Mouse (Mus musculus) thymus, postnatal 14 days (tissue): ENCODE measurements around the gene Zbtb16.

Source experiments
- DNase-seq: peaks from one replicate; pipeline ENCODE4 v3.0.0; 2021

The Zbtb16 gene

DNA sequence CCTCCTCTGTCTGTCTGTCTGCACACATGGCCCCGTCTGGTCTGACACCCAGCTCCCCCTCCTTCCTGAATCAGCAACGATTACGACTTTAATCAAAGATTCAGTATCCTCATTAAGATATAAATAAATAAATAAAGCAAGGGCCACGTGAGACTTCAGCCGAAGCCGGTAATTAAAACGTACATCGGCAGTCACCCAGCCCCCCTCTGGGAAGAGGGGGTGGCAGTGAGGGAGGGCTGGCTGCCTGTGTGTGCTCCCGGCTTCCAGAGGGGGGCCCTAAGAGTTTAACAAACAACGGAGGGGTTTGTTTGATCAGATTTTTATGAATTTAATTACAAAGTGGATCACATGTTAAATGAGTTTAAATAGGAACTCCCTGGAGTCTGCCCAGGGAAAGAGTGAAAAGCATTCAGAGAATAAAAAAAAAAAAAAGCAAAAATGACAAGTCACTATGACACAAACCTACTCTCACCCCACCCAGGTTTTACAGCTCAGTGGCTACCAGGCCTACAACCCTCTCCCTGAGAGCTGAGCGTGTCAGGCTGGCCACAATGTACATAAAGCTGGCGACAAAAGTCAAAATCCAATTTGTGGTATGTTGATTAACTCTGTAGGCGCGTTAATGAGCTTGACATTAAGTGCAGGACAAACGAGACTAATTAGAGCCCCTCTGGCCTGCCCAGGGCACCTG is 173.5 kb downstream of the Zbtb16 start:
- DNase-seq: no peak

DNA sequence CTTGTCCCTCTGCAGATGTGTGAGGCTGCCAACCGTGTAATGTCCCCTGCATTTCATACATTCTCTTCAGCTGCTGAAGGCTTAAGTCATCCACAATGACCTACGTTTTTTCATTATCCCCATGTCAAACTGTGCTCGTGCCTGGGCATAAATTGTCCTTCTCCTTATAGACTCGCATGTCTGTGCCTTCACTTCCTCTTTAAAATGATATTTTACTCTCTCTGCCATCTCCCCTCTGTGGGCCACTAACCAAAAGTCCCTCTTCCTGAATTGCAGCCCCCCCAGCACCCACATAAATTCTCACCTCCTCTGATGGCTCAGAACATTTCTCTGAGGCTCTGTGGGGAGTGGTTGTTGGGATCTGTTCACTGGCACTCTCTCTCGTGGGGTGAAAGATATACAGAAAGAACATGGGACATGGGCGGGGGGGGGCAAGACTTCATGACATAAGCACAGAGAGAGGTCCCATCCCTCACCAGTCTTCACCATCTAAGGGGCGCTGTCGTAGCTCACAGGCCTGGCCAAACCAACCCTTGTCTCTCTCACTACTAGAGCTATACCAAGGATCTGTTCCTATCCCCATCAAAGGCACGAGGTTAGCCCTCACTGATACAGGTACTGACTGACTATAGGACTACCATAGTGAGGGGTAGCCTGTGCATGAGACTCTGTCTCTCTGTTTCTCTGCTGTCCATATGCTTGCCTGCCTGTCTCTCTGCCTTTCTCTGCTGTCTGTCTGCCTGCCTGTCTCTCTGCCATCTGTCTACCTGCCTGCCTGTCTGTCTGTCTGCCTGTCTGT is 174.6 kb downstream of the Zbtb16 start:
- DNase-seq: no peak

DNA sequence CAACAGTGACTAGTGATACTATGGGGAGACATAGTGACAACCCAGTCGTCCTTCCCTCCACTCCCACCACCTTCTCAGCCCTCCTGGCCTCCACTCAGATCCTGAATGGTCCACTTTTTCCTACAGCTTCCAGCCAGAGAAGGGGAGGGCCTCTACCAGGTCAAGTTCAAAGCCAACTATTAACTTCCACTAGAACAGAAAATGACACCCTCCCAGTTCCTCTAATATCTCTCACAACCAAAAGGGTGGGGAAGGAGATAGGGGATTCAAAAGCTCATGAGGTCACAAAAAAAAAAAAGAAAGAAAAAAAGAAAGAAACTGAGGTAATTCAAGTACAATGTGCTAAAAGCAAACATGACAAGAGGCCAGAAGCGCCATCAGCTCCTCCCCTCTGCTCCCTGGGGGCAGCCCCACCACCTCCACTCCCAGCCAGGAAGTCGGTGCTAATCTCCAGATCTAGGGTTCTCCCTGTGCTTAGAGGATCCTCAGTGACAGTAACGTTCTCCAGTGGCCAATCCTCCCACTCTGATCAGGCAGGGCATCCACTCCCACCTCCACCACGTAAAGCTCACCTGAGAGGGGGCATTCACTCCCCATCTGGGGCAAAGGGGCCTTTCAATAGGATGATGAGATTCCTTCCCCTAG is 180.4 kb downstream of the Zbtb16 start:
- DNase-seq: no peak

DNA sequence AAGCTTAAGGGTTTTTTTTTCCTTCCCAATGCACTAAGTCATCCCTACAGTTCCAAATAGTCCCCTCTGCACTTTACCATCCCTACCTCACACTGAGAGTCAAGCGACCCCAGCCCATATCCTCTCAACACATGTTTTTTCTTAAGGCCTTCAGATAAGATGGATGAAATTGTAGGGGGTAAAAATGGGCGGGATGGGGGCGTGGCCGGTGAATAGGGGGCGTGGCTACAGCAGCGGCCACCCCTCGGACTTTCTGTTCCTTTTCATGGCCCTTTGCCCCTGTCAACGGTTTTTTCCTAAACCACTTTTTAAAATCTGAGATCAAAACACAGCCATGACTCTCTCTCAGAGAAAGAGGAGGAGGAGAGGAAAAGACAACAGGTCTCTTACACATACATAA is 181.3 kb downstream of the Zbtb16 start:
- no peak for DNase-seq

DNA sequence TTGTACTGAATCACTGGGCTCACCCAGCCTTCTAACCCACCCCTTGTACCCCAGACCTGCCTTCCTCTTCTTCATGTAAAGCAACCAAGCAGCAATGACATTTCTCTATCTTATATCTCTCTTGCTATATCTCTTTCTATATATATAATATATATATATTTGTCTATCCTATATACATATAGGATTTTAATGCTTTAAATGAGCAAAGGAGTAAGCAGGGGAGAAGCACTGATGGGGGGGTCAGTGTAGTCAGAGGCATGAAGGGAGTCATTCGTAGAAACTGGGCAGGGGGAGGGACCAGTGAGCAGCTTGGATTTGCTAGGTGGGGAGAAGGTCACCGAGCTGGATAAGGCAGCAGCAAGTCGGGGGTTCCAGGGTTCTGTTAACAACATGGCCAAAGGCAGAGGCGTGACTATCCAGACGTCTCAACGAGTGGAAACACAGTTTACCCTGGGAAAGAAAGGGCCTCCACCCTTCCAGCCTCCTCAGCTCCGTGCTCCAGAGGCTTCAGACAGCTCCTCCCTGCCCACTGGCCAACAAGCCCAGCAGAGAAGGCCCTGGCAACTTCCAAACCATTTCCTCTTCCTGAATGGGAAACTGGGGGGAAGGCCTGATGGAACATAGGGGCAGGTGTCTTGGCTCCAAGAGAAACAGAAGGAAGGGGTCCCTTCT is 182.5 kb downstream of the Zbtb16 start:
- no peak for DNase-seq

DNA sequence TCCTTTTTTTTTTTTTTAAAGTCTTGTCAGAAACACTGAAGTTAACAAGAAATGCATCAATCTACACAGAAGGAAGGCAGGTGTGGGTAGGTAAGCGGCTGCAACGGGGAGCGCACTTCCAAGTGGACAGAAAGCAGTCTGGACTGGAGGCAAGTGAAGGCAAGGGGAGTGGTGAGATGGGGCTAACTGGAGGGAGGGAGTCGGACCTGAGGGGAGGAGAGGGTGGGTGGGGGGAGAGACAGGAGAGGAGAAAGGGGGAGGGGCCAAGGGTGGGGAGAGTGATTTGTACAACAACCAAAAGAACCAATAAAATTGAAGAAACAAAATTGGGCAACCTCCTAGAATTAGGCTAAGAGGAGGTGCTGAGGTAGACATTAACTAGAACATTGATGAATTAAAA is 184.0 kb downstream of the Zbtb16 start:
- no peak for DNase-seq

DNA sequence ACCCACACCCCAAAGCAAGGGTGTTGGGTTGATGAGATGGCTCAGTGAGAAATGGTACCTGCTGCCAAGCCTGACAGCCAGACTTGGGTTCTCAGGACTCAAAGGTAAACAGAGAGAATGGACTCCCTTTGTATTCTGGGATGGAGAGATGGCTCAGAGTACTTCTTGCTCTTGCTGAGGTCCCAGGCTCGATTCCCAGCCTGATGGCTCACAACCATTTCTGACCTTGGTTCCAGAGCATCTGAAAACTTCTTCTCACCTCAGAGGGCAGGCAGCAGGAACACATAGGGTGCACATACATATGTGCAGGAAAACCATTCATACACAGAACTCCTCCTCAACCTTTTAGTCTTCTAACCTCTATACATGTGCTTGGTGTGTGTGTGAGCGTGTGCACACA is 185.2 kb downstream of the Zbtb16 start:
- DNase-seq: no peak

DNA sequence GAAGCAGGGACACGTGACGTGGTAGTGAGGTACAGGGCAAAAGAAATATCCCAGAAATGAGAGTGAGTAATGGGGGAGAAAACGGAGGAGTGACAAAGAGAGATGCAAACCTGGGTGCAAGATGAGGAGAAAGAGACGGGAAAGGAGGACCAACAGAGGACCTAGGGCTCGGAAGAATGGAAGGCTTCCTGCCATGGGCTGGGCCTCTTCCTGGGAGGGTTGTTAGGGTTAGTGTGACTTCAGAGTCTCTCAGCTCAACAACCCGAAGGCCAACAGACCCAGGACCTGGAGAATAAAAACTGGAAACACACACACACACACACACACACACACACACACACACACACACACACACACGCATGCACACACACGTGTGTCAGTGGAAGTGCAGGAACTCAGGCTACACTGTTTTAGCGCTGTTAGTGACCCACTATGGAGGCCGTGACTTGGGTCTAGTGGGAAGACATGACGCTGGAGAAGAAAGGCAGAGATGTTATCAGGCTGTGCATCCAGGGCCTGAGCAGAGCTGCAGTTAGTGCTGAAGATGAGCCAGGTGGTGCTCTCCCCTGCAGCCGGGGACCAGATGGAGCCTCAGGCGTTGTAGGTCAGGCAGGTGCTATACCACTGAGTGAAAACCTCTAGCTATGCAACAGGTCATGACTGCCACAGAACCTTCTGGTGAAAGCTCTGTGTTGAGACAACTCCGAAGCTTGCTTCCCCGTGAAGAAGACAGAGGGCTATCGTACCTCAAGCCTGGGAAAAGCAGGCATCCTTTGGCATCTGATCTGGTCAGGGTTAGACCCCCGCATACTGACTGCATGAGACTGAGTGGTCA is 186.0 kb downstream of the Zbtb16 start:
- peak; percentile 67 for DNase-seq

DNA sequence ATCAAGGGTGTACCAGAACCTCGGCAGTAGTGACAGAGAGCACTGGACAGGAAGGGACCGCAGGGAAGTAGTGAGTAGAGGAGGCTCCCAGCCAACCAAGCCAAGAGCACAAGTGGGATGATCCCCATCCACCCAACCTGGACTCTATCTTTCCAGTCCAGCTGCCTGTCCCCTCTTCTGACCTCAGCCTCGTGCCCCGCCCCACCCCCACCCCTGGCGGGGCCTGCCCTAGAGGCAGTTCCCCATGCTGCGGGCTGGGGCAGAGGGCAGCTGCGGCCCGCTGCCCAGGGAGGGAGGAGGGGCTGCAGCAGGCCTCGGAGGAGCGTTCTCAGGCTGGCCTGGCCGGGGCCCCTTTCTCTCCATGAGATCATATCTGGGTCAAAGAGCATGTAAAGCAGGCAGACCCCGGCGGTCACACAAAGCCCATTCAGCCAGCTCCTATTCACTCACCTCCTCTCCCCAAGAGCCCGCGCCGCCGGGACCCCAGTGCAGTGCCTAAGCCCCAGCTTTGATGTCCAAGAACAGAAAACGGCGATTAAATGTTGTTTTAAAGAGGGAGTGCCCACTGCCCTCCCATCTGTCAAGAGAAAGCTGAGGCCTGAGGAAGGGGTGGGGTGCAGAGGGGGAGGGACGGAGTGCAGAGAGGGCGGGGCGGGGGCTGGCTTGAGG is 186.8 kb downstream of the Zbtb16 start:
- peak; percentile 29 for DNase-seq

DNA sequence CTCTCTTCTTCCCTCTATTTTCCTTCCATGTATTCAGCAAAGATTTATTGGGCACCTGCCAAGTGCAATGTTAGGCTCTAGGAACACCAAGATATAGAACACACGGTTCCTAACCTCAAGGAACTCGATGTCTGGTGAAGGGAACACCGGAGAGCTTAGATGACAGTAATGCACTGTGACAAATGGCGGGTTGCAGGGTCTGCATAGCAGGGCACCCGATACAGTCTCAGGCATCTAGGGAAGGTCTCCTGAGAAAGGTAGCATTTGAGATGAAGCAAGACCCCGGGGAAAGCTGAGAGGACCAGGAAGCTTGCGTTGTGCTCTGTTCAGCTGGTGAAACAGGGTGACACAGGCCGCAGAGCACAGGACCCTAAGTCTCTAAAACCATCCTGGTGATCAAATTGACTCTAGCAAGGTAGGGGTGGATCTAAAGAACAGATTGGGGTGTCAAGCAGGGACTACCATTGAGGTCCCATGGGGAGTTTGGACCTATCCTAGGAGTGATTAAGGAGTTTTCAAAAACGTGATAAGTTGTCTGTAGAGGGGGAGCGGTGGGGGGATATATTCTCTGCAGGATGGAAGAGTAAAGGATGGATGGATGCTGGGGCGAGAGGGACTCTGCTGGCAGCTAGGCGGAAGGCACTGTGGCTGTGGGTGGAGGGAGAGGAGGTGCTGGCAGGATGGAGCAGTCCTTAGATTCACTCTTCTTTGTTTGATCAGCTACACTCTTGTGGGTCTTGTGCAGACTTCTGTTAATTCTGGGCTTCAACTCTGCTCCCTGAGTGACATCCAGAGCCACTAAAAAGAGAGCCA is 187.5 kb downstream of the Zbtb16 start:
- no peak for DNase-seq

DNA sequence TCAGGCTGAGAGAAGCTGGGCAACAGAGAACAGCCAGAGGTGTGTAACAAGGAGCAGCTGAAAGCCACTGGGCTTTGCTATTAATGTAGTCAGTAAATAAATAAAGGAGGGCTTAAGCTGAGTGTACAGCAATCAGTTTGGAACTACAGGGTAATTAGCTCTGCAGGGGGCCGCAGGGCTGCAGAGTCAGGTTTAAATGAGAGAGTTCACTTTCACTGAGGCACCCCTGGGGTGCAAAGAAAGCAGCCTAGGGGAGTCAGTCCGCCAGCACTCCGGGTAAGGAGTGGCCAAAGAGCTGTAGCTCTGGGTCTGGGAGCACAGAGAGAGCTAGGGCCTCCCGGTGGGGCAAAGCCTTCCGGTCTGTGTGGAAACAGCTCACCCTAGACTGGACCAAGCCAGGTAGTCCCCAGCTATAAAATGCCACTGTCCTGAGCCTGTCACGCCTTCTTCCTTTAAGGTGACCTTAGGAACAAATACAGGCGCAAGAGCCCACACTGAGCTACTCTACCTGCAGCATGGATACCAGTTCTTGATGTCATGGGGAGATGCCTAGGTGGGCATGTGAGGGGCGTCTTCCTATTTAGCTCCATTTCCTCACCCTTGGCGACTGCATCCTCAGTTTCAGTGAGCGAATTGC is 188.3 kb downstream of the Zbtb16 start:
- no peak for DNase-seq

DNA sequence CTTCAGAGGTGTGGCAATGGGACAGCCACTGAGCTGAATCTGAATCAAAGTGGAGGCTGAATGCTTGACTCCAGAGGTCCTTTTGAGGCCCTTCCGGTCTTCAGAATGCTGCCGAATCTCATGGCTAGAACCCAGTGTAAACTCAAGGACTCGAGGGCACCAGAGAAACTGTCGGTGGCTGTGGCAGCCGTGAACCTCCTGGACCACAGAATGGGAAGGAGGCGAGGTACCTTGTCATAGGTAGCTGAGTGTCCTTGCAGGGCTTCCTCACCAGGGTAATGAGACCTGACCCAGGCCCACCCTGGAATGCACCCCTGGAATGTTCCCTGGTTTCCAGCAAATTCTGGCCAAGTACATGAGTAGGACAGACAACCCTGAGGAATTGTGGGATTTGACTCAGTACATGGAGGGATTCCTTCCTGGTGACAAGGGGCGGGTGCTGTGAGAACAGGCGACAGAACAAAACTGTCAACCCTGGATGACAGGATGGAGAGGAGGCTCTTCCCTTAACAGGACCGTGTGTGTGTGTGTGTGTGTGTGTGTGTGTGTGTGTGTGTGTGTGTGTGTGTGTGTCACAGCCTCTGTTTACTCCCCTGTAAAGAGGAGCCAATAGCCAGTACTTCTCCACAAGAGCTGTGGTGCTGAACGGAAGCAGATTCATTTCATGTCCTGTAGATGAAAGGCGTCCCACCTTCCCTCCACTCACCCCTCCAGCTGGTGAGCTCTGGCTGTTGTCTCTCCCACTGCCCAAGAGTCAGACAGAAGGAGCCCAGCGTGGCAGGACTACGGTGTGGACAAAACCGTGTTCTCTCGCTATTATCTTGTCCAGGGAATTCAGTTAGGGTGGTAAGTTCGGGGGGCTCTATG is 189.0 kb downstream of the Zbtb16 start:
- no peak for DNase-seq

DNA sequence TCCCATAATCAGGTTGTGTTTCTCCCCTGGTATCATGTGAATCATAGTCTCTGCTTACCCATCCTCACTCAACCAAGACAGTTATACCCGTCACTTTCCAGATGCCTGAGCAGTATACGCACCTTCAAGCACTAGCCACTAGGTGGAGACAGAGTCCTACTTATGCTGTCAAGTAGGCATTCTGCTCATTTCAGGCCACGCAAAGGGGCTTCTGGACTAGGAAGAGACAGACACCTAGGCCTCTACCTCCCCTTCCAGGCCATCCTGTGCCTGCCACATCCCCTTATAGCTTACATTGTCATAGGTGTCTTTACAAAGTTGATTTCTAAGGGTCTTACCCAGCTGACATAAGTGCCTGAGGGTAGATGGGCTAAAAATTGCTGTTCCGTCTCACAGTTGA is 189.8 kb downstream of the Zbtb16 start:
- DNase-seq: peak; percentile 73

DNA sequence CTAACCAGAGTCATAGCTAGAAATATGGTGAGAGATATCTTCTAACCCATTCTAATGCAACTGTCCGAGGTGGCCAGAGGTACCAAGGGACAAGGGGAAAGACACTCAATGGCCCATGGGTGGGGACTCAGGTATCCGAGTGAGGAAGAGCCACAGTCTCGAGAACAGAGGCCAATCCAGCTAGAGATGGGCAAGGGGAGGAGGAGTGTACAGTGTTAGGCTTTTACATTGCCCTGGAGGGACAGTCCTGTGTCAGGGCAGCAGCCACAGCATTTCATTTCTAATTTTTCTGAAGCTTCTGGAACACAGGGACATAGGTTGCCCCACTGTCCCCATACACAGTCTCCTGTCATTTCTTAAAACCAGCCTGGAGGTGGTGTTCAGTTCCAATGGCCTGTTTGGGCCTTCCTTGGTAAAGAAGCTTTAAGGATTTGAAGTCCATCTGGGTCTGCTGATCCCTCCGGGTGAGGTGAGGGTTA is 190.3 kb downstream of the Zbtb16 start:
- DNase-seq: no peak

DNA sequence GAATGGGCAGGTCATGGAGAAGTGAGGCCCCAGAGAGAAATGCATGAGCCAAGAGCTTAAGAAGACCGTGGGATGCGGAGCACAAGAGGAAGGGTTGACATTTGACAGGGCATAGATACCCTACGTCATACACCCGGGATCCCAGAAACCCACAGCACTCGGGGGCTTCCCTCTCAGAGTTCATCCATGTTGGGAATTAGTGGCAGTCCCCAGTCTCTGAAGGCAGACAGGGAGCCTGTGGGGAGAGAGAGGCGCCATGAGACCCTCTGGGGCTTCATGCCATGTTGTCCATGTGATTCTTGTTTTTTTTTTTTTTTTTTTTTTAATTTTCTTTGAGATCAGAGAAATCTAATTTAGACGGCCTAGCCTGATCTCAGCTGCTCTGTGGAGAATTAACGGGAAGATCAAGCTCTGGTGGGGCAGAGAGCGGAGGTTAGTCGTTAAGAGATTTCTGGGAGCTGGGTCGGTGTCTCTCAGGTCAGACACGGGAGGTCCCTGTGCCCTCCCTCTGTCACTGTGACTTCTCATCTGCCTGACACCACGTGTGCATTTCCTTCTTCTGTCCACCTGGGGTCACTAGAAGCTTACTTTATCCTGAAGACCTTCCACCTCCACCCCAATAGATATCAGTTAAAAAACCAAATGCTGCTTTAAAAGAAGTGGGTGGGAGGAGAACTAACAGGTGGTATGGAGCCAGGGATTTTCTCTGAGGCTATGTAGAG is 190.9 kb downstream of the Zbtb16 start:
- peak; percentile 45 for DNase-seq

DNA sequence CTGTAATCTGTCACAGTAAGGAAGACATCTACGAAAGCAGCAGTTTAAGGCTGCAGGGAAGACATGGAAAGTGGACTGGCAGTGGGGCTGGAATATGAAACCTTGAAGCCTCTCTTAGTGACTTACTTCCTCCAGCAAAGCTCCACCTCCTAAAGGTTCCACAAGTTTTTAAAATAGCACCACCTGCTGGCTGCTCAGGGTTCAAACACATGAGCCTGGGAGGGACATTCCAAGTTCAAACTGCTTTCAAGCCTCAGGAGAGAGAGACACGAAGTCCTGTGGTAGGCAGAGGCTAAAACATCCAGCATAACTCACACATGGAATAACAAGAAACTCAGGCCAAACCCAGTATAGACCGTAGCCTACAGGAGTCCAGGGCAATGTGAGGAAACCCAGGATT is 191.6 kb downstream of the Zbtb16 start:
- DNase-seq: no peak

DNA sequence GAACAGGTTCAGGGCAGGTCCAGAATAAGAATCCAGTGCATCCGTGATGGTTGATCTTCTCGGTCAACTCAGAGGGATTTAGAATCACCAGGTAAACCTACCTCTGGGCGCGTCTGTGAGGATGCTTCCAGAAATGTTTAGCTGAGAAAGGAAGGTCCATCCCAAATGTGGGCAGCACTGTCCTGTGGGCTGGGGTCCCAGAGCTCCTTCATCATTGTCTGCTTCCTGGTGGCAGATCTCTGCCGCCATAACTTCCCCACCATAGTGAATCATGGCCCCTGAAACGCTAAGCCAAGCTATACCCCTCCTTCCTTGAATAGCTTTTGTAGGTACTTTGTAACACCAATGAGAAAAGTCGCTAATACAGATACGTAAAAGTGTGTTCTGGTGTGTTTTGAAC is 194.4 kb downstream of the Zbtb16 start:
- no peak for DNase-seq

DNA sequence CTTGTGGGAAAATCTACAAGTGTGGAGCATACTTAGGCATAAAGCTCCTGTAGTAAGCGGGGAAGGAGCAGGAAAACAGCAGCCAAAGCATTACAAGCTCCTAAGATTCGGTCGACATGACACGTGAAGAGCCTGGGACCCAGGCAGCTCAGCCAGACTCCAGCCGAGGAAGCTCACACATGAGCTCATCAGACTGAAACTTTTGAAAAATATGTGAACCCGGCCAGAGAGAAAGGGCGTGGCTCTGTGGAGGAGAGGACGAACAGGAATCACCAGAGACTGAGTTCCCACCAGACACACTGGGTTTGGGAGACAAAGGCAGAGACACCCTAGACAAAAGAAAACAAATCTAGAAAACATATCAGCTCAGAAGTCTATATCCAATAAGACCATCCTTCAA is 195.1 kb downstream of the Zbtb16 start:
- no peak for DNase-seq
